Mouse (Mus musculus): ENCODE measurements at regions not wholly inside any gene's neighbourhood (a gene's known extent, or its start where the extent isn't known, plus 50 kb on each side); places are given as distances from the start of the nearest gene placed in this dataset.

DNA sequence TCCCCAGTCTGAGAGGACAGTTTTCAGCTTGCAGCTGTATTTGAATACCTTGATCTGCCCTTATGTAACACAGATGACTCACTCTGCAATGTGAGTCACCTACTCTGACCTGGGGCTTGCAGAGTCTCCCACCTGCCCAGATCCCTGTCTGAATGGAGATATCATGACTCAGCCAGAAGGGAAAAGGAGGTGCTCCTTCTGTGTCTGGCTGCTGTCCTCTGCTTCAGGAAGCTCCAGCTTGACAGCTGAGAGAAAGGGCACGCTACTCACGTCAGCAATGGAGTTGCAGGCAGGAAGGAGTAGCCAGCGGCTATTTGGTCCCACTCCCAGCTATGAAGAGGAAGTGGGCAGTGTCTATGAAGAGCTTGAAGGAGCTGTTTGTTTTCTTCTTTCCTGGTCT is 389.1 kb upstream of the Maf start:
- no peak for TF ChIP-seq CTCF (IDR thresholded peaks at IDR 0.05; ENCODE audit: borderline replicate concordance, insufficient read depth, low read depth, low read length)
- TF ChIP-seq POLR2A (IDR thresholded peaks at IDR 0.05; ENCODE audit: borderline replicate concordance, insufficient read depth, low read length) = no peak

All from cerebellum, adult 2 months (tissue).